Mouse (Mus musculus) hindbrain, embryonic 15.5 days (tissue): ENCODE data around the gene Insyn1. TPM values are rescaled to one million over a fixed set of nuclear protein-coding genes. Genes with fewer than 3 reads are reported as not detected.

Experiments
- ATAC-seq: fragments of 200-750 bp; cut with Nextera tagmentation; 2 replicates; pipeline ENCODE4 v1.8.0; 2017; ENCODE audit warnings: low read depth, moderate number of reproducible peaks, moderate TSS enrichment; ENCODE audit not compliant: low FRiP score
- H3K27ac ChIP-seq: fragments of 300-500 bp; sonication (generic); replicated peaks from 2 replicates; pipeline ENCODE4 v1.5.1; 2015; ENCODE audit warnings: mild to moderate bottlenecking, inconsistent platforms
- H3K27me3 ChIP-seq: fragments of 300-500 bp; sonication (generic); 2 replicates; pipeline ENCODE4 v1.6.1; 2015; ENCODE audit warnings: control low read depth, inconsistent platforms
- H3K36me3 ChIP-seq: fragments of 300-500 bp; sonication (generic); 2 replicates; pipeline ENCODE4 v1.6.1; 2015; ENCODE audit warnings: control low read depth, inconsistent platforms
- H3K4me1 ChIP-seq: fragments of 300-500 bp; sonication (generic); replicated peaks from 2 replicates; pipeline ENCODE4 v1.6.1; 2015; ENCODE audit warnings: control low read depth, inconsistent platforms
- H3K4me2 ChIP-seq: fragments of 300-500 bp; sonication (generic); 2 replicates; pipeline ENCODE4 v1.6.1; 2015; ENCODE audit warnings: moderate library complexity, mild to moderate bottlenecking, inconsistent platforms
- H3K4me3 ChIP-seq: fragments of 300-500 bp; sonication (generic); 2 replicates; pipeline ENCODE4 v1.5.1; 2015; ENCODE audit warnings: mild to moderate bottlenecking, inconsistent platforms
- H3K9ac ChIP-seq: fragments of 300-500 bp; sonication (generic); 2 replicates; pipeline ENCODE4 v1.6.1; 2015; ENCODE audit warnings: inconsistent platforms
- H3K9me3 ChIP-seq: fragments of 300-500 bp; sonication (generic); 2 replicates; pipeline ENCODE4 v1.6.1; 2016; ENCODE audit warnings: control low read depth, inconsistent platforms
- WGBS: fragments of 180-500 bp; shearing (Covaris S2); methylation state at CpG from one replicate; pipeline ENCODE4 v1.1.7; 2015; 5-methylcytosine and 5-hydroxymethylcytosine counted together
- polyA plus RNA-seq: library from polyadenylated mRNA; unstranded; fragments of >200 nt; fragmentation: Nextera tagmentation; extraction: Ambion mirVana; gene quantifications from 2 replicates; pipeline ENCODE4 v1.2.1, GENCODE M21; 2015

Insyn1 gene
- 12.9 and 14.5 TPM in 2 replicates for polyA plus RNA-seq

DNA sequence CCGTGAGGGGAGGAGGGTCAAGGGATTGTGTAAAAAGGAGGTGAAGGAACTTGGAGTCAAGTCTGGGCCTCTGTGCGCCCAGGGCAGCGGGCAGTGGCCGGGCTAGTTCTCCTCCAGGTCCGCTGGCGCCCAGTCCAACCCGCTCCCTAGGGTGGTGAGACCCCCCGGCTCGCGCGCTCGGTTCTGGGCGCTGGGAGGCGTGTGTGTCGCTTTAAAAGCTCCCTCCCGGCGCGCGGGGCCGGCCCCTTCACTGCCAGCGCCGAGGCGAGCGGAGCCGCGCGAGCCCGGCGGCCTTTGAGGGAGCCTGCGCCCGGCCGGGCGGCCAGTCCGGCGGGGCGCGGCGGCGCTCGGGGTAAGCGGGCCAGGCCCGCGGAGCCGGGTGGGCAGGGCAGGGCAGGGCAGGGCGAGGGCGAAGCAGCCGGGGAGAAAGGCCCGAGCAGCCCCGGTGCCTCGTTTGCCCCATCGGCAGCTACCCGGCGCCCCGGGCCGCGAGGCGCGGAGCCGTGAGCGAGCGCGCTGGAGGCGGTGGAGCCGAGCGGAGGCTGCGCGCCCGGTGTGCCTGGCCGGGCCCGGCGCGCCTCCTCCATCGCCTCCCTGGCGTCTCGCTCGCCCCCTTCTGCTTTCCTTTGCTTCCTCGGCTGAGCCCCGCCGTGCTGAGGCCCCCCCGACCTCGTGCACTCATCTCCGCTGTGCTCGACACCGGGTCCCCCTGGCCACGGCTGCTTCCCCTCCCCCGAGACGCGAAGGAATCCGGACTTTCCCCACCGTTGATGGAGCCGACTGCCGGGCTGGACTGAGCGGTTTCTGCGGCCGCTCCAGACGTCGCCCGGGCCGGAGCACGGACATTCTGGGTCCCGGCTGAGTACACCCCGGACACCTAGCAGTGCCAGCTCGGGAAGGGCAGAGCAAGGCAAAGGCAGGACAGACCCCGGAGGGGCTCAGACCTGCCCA, at the start of gene Insyn1:
Insyn1 (plus strand) TSS at position 753 of the 951 bp plus-strand sequence.
- H3K36me3 ChIP-seq = 0 out of 2 replicates have a peak, but pooled peaks cover 3% of the 10 kb centered on the region
- peak within 1 kb of the TSS; percentile 87 for H3K9ac ChIP-seq
- peak; percentile 77 for ATAC-seq
- H3K4me1 ChIP-seq = peaks cover 42% of the 10 kb centered on the region
- peaks cover 13% of the 10 kb centered on the region; the same call in 1 of the 2 replicates for H3K27me3 ChIP-seq
- peak within 1 kb of the TSS; percentile 64 for H3K4me3 ChIP-seq
- H3K27ac ChIP-seq = peak within 1 kb of the TSS; percentile 92
- WGBS = under 1% methylated on average over 73 of the region's 104 CpGs
- H3K4me2 ChIP-seq = peak within 1 kb of the TSS; percentile 95
- no peaks in the 10 kb centered on the region for H3K9me3 ChIP-seq

DNA sequence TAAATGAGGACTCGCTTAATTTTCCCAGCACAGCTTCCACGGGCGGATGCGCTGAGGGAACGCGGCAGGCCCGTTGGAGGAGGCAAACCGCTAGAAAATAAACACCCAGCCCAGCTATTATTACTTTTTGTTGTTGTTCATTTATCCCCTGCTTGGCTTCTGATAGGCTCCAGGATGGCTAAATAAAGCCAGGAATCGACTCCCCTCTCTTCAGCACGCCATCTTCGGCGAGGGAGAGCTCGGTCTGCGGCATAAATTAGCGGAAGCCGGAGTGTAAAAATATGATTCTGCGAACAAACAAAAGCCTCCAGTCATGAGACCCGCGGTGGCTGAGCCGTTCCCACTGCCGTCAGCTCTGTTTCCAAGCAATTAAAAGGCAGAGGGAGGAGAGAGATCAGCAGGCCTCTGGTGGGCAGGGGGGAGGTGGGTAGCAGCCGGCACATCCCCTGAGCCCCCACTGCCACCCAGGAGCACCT, 49.4 kb upstream of the Insyn1 start:
- WGBS = 22% methylated on average over 22 of the region's 22 CpGs
- no peak overlapping the region for H3K4me3 ChIP-seq
- no peak for ATAC-seq

DNA sequence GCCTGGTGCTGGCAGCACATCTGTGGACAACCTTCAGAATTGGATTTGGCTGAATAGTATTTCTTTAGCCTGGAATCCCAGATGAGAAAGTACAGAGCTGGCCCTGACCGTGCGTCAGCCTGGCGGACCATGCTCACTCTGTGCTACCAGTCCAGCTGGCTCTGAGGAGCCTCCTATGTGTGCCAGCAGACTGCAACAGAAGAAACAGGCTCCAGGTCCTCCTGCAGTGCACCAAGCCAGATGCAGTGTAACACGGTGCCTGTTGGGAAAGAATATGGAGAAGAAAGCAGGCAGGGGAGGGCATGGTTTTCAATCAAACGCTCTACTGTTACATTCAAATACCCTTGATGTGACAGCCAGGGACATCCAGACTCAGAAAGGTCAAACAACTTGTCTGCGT, 48.3 kb upstream of the Insyn1 start:
- WGBS = 46% methylated on average over 6 of the region's 6 CpGs
- Histone ChIP-seq H3K27ac (peak overlapping the region; percentile 75), H3K27me3 (no peaks in the 10 kb centered on the region), H3K9me3 (no peaks in the 10 kb centered on the region), H3K36me3 (no peaks in the 10 kb centered on the region), H3K4me3 (no peak overlapping the region), H3K9ac (no peak overlapping the region), H3K4me2 (no peak overlapping the region), H3K4me1 (peaks cover 69% of the 10 kb centered on the region)
- ATAC-seq = peak; percentile 71

More for the DNA sequence above, 49.4 kb upstream of the Insyn1 start:
- Histone ChIP-seq H3K27ac (peak overlapping the region; percentile 75), H3K4me1 (peaks cover 69% of the 10 kb centered on the region), H3K9ac (peak overlapping the region; percentile 31; the same call in 1 of the 2 replicates), H3K27me3 (no peaks in the 10 kb centered on the region), H3K36me3 (no peaks in the 10 kb centered on the region), H3K4me2 (peak overlapping the region; percentile 22; the same call in 1 of the 2 replicates), H3K9me3 (no peaks in the 10 kb centered on the region)

DNA sequence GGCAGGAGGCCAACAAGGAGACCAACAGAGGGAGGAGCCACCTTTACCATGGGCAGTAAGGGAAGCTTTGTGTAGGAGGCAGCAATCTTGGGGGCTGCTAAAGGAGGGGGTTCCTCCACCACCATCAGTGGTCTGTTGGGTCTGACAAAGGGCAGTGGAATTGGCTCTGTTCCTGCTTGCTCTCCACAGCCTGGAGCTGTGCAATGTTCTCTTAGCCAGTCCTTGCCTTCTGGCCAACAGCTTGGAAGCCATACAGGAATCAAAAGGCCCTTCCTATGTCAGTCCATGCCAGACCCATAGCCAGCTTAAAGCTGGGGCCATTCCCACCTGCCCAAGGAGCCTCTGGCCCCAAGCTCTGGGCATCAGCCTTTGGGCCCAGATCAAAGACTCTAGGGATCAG, 47.8 kb upstream of the Insyn1 start:
- Histone ChIP-seq H3K4me1 (peaks cover 69% of the 10 kb centered on the region), H3K4me3 (no peak overlapping the region), H3K9me3 (no peaks in the 10 kb centered on the region), H3K4me2 (no peak overlapping the region), H3K9ac (no peak overlapping the region), H3K27ac (peak overlapping the region; percentile 75; the same call in 1 of the 2 replicates), H3K36me3 (no peaks in the 10 kb centered on the region), H3K27me3 (no peaks in the 10 kb centered on the region)
- ATAC-seq = no peak

DNA sequence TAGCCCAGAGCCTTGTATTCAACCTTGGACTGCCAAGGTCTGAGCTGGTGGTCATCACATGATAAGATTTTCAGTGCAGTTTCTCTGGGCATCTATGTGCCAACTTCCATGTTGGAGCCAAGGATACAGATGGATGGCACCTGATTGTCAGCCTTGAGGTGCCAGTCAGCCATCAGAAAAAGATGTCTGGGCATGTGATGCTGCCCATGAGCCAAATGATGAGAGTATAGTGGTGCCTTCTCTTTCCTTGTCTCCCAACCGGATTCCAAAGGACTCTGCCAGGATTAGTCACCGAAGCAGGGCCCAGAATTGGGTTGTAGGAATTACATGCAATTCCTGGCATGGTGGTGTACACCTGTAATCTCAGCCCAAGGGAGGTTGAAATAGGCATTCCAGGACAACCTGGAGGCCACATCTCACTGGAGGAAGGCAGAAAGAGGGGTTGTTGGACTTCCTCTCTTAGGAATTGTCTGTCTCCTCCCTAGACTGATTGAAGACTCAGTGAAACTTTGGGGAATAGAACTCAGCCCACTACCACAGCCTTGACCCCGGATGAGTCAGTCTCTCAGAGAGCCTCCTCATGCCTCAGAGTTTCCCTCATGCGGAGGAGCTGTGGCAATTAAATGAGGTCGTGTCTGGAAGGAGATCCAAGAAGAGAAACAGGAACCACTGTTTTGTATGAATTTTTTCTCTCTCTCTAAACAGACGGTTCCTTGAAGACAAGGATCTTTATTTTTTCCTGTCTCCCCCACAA, 46.9 kb upstream of the Insyn1 start:
- no peak overlapping the region for H3K4me2 ChIP-seq
- no peaks in the 10 kb centered on the region for H3K9me3 ChIP-seq
- H3K9ac ChIP-seq = no peak overlapping the region
- no peak for ATAC-seq
- peaks cover 62% of the 10 kb centered on the region for H3K4me1 ChIP-seq
- H3K27me3 ChIP-seq = no peaks in the 10 kb centered on the region
- H3K27ac ChIP-seq = peak overlapping the region; percentile 75; the same call in 1 of the 2 replicates
- 70% methylated on average over 6 of the region's 6 CpGs for WGBS
- H3K4me3 ChIP-seq = no peak overlapping the region
- no peaks in the 10 kb centered on the region for H3K36me3 ChIP-seq

DNA sequence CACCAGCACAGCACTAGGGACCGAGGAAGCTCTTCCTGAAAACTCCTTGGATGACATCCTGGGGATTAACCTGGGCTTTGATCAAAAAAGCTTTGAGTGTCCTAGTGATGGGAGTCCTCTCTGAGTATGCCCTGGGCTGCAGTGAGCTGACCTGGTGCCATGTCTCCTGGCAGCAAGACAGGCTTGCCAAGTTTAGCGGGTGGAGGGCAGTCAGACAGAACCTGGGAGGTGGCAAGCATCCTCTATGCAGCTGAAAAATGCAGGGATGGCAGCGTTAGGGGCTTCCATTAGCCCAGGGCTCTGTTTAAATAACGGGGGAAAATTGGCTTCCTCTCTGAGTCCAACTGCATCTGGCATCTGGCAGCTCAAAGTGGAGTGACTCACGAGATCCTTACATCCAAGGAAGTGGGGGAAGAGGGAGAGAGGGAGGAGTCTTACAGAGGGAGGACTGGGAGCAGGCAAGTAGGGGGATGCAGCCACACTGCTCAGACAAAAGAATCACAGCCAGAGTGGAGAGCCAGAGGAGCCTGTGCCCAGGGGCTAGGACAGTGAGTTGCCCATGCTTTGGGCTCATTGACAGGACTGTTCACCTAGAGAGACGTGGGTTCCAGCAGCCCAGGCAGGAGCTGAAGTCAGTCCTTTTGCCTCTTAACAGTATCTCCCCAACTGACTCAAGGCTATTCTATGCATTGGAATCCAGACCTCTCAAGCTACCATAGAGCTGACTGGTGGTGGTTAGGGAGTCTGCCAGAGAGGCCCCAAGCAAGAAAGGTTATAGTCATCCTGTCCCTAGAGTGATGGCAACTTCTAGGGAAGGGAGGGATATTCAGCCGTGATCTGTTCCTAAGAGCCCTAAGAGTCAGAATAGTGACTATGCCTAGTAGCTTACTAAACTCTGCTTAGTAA, 46.0 kb upstream of the Insyn1 start:
- Histone ChIP-seq H3K4me1 (peaks cover 65% of the 10 kb centered on the region), H3K4me2 (no peak overlapping the region), H3K27me3 (no peaks in the 10 kb centered on the region), H3K27ac (peak overlapping the region; percentile 51), H3K9ac (no peak overlapping the region), H3K9me3 (no peaks in the 10 kb centered on the region), H3K4me3 (no peak overlapping the region), H3K36me3 (no peaks in the 10 kb centered on the region)
- 39% methylated on average over 7 of the region's 7 CpGs for WGBS
- peak; percentile 16; the same call in 1 of the 2 replicates for ATAC-seq

DNA sequence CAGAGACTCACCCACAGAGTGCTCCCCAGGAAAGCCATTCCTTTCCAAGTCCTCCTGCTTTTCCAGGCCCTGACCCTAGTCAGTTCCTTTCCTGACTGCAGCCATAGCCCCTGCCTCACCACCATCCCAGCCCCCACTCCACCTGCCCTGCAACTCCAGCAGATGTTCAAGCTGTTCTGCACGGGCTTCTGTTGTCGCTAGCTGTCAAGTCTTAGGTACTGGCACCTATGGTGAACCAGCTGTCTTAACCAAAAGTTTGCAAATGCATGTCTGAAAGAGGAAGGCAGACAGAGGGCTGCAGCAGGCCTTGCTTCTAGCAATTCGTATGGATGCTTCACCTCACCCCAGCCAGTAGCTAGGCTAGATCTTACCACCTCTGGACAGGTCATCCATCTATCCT, 45.3 kb upstream of the Insyn1 start:
- no peak for ATAC-seq
- peaks cover 58% of the 10 kb centered on the region for H3K4me1 ChIP-seq
- no peaks in the 10 kb centered on the region for H3K27me3 ChIP-seq
- H3K4me2 ChIP-seq = no peak overlapping the region
- 70% methylated on average over 3 of the region's 3 CpGs for WGBS
- H3K4me3 ChIP-seq = no peak overlapping the region
- no peak overlapping the region for H3K9ac ChIP-seq
- H3K9me3 ChIP-seq = no peaks in the 10 kb centered on the region
- no peaks in the 10 kb centered on the region for H3K36me3 ChIP-seq
- no peak overlapping the region for H3K27ac ChIP-seq

DNA sequence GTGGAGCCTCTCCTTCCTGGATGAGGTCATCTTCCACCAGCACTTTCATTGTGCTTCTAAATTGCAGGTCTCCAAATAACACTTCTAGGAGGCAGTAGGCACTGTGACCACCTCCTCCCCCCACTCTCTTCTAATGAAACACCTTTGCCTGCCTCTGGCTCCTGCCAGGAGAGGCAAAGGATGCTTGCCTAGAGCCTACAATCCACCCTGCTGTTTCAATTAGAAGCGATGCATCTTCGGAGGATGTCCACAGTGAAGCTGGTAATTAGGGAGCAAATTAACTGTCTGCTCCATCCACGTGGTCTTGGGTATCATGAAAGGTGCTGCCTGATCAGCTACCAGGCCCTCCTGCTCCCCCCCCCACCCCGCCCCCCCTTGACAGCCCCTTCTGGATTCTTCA, 41.6 kb upstream of the Insyn1 start:
- Histone ChIP-seq H3K9me3 (no peaks in the 10 kb centered on the region), H3K4me2 (no peak overlapping the region), H3K27ac (no peak overlapping the region), H3K4me1 (peaks cover 31% of the 10 kb centered on the region), H3K36me3 (no peaks in the 10 kb centered on the region), H3K9ac (no peak overlapping the region), H3K4me3 (no peak overlapping the region), H3K27me3 (no peaks in the 10 kb centered on the region)
- ATAC-seq = no peak
- 47% methylated on average over 4 of the region's 4 CpGs for WGBS

DNA sequence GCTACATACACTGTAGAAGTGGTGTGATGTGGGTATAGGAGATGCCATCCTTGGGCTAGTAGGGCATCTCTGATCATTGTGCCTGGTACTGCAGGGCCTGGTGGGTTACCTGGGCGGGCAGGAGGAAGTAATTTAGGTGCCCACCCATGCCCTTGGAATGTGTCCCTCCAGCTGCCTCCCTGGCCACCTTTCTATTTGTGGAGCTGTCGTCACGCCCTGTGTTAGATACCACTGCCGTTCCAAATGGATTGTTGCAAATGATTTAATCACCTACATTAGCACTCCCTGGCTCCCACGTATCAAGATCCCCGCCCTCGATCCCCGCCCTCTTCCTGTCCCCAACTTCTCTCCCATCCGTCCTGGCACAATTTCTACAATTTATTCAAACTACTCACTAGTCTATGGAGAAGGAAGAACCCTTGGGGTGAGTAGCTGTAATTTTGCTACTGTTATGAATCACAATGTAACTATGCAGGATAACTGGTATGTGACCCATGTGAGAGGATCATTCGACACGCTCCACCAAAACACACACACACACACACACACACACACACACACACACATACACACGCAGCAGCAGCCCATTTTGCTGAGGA, 40.3 kb upstream of the Insyn1 start:
- 86% methylated on average over 12 of the region's 12 CpGs for WGBS
- Histone ChIP-seq H3K9ac (no peak overlapping the region), H3K36me3 (no peaks in the 10 kb centered on the region), H3K4me3 (no peak overlapping the region), H3K9me3 (no peaks in the 10 kb centered on the region), H3K27ac (no peak overlapping the region), H3K4me2 (no peak overlapping the region), H3K4me1 (peaks cover 18% of the 10 kb centered on the region), H3K27me3 (no peaks in the 10 kb centered on the region)
- no peak for ATAC-seq

DNA sequence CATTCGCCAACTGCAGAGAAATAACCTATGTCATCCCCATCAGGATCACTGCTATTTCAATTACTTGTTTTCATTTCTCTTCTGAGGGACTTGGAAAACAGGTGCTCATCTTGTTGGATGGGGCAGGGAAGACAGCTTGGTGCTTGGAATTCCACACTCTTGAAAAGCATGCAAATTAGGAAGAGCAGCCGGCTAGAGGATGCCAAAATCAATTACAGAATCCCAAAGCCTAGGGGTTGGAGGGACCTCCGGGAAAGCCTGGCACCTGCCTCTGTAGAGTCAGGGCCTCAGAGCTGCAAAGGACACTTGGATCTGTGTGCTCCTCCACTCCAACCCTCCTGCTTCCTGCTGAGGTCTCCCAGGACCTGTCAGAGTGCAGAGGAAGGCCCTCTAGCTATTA, 38.9 kb upstream of the Insyn1 start:
- no peak overlapping the region for H3K9ac ChIP-seq
- no peak overlapping the region for H3K27ac ChIP-seq

More for the DNA sequence above, 38.9 kb upstream of the Insyn1 start:
- WGBS = 32% methylated on average over 3 of the region's 3 CpGs
- no peak for ATAC-seq
- no peaks in the 10 kb centered on the region for H3K9me3 ChIP-seq
- H3K36me3 ChIP-seq = no peaks in the 10 kb centered on the region
- H3K4me1 ChIP-seq = peaks cover 14% of the 10 kb centered on the region
- no peak overlapping the region for H3K4me3 ChIP-seq
- no peak overlapping the region for H3K4me2 ChIP-seq
- H3K27me3 ChIP-seq = no peaks in the 10 kb centered on the region
